Mouse (Mus musculus): ENCODE measurements around the gene Cenpt. TPM values are rescaled to one million over a fixed set of nuclear protein-coding genes. Genes with fewer than 3 reads are reported as not detected.

The Cenpt gene
- polyA plus RNA-seq, 1 experiment = 15.7 TPM

DNA sequence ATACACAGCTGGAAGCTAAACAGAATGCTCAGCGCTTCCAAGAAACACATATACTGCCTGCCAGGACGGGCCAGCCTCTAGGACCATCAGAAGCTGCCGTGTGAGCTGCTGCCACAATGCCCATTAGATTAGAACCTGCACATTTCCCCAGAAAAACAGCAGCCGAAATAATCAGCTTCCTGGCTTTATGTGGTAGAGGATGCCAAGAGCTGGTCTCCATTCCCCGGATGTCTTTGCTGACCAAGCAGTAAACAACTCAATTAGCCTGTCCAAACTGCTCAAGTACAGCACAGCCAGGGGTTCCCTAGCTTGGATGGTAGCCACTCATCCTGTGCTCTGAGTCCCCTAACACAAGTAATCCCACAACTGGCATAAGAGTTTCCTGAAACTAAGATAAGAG, 45.3 kb downstream of the Cenpt start:
- Histone ChIP-seq H3K27me3 (ENCODE audit: control insufficient read depth, insufficient read depth, low read length) (no peaks in the 10 kb centered on the region), H3K4me1 (ENCODE audit: control insufficient read depth, insufficient read depth, low read length) (no peaks in the 10 kb centered on the region), H3K36me3 (ENCODE audit: control insufficient read depth, insufficient read depth, low read length) (no peaks in the 10 kb centered on the region; the same call in 1 of the 2 replicates), H3K27ac (ENCODE audit: control insufficient read depth, insufficient read depth, low read depth, low read length) (no peak overlapping the region), H3K4me3 (ENCODE audit: control insufficient read depth, low read depth, low read length) (no peak overlapping the region)
- TF ChIP-seq CTCF (IDR thresholded peaks at IDR 0.05; ENCODE audit: control insufficient read depth, insufficient read depth, insufficient replicate concordance, low read depth, low read length) (no peak), POLR2A (IDR thresholded peaks at IDR 0.05; ENCODE audit: control insufficient read depth, low read depth, low read length) (no peak)

DNA sequence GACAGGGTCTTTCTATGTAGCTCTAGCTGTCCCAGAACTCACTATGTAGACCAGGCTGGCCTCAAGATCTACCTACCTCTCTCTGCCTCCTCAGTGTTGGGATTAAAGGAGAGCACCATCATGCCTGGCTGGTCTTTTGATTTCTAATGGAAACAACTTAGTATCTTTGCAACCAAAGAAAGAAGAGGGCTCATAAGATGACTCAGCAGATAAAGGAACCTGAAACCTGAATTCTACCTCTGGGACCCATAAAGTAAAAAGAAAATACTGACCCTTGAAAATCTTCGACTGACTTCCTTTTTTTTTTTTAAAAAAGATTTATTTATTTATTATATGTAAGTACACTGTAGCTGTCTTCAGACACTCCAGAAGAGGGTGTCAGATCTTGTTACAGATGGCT, 47.1 kb downstream of the Cenpt start:
- H3K36me3 ChIP-seq (ENCODE audit: control insufficient read depth, insufficient read depth, low read length) = no peaks in the 10 kb centered on the region; the same call in 1 of the 2 replicates
- no peaks in the 10 kb centered on the region for H3K4me1 ChIP-seq (ENCODE audit: control insufficient read depth, insufficient read depth, low read length)
- no peak overlapping the region for H3K27ac ChIP-seq (ENCODE audit: control insufficient read depth, insufficient read depth, low read depth, low read length)
- no peak for TF ChIP-seq CTCF (IDR thresholded peaks at IDR 0.05; ENCODE audit: control insufficient read depth, insufficient read depth, insufficient replicate concordance, low read depth, low read length)
- TF ChIP-seq POLR2A (IDR thresholded peaks at IDR 0.05; ENCODE audit: control insufficient read depth, low read depth, low read length) = no peak
- no peaks in the 10 kb centered on the region for H3K27me3 ChIP-seq (ENCODE audit: control insufficient read depth, insufficient read depth, low read length)
- no peak overlapping the region for H3K4me3 ChIP-seq (ENCODE audit: control insufficient read depth, low read depth, low read length)

DNA sequence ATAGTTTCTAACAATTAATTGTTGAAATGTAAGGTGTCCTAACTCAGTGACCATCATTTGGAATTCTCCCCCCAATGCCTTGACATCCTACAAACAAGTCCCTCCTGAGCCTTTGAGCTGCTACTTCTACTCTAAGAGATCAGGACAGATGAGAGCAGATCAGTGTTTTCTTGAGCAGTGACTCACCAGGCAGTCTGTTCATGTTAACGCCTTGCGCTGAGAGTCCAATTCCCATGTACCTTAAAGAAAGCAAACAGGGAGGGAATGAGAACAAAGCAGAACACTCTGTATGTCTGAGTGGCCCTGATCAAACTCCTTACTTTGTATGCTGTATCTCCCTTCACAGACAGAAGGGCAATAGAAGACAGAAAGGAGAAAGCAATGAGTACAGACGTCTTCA, 47.7 kb downstream of the Cenpt start:
- no peak overlapping the region for H3K4me3 ChIP-seq (ENCODE audit: control insufficient read depth, low read depth, low read length)
- H3K4me1 ChIP-seq (ENCODE audit: control insufficient read depth, insufficient read depth, low read length) = no peaks in the 10 kb centered on the region
- TF ChIP-seq CTCF (IDR thresholded peaks at IDR 0.05; ENCODE audit: control insufficient read depth, insufficient read depth, insufficient replicate concordance, low read depth, low read length) (no peak), POLR2A (IDR thresholded peaks at IDR 0.05; ENCODE audit: control insufficient read depth, low read depth, low read length) (no peak)
- no peaks in the 10 kb centered on the region for H3K27me3 ChIP-seq (ENCODE audit: control insufficient read depth, insufficient read depth, low read length)
- no peak overlapping the region for H3K27ac ChIP-seq (ENCODE audit: control insufficient read depth, insufficient read depth, low read depth, low read length)
- no peaks in the 10 kb centered on the region; the same call in 1 of the 2 replicates for H3K36me3 ChIP-seq (ENCODE audit: control insufficient read depth, insufficient read depth, low read length)

DNA sequence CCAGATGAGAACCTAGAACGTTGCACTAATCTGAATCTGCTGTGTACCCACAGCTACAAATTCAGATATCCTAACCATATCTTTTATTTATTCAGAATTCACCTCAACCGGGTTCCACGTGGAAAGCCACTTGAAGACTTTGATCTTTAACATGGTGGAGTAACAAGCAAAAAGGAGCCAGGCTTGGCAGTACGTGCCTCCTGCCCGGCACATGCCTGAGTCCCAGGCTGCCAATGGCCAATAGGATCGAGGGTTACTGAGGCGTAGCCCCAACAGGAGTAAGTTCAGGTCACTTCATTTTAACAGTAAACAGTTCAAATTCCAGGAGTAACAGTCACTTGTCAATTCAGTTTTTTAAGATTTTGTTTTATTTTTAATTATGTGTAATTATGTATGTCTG, 48.3 kb downstream of the Cenpt start:
- Histone ChIP-seq H3K4me3 (ENCODE audit: control insufficient read depth, low read depth, low read length) (no peak overlapping the region), H3K27me3 (ENCODE audit: control insufficient read depth, insufficient read depth, low read length) (no peaks in the 10 kb centered on the region), H3K36me3 (ENCODE audit: control insufficient read depth, insufficient read depth, low read length) (no peaks in the 10 kb centered on the region; the same call in 1 of the 2 replicates), H3K4me1 (ENCODE audit: control insufficient read depth, insufficient read depth, low read length) (no peaks in the 10 kb centered on the region; the same call in 1 of the 2 replicates), H3K27ac (ENCODE audit: control insufficient read depth, insufficient read depth, low read depth, low read length) (no peak overlapping the region)
- no peak for TF ChIP-seq CTCF (IDR thresholded peaks at IDR 0.05; ENCODE audit: control insufficient read depth, insufficient read depth, insufficient replicate concordance, low read depth, low read length)
- TF ChIP-seq POLR2A (IDR thresholded peaks at IDR 0.05; ENCODE audit: control insufficient read depth, low read depth, low read length) = no peak

DNA sequence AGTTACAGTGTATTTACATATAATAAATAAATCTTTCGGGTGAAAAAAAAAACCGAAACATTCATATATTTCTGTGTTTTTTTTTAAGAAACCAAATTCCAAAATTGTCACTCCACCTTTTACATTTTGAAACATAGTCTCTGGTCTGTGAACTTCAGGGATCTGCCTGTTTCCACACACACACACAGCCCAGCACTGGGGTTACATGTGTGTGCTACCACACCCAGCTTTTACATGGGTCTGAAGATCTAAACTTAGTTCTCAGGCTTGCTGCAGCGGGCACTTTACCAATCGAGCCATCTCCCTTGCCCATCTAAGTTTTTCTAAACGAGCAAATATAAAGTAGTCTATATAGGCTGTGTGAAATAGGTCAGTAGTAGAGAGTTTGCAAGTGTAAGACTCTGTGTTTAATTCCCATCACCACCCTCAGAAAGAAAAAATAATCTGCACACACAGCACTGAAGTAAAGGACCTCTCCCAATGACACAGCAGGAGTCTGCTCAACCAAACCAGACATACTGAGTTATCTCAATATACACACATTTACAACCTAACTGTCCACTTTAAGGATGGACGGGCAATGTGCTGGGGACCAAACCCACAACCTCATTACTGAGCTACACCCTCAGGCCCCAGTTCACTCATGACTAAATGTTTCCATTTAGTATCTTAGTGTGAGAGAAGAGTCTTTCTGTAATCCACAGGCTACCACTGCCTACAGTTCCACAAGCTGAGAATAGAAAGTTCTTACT, 51.7 kb downstream of the Cenpt start:
- Histone ChIP-seq H3K27me3 (ENCODE audit: control insufficient read depth, insufficient read depth, low read length) (no peaks in the 10 kb centered on the region), H3K36me3 (ENCODE audit: control insufficient read depth, insufficient read depth, low read length) (no peaks in the 10 kb centered on the region; the same call in 1 of the 2 replicates), H3K27ac (ENCODE audit: control insufficient read depth, insufficient read depth, low read depth, low read length) (no peak overlapping the region), H3K4me3 (ENCODE audit: control insufficient read depth, low read depth, low read length) (no peak overlapping the region), H3K4me1 (ENCODE audit: control insufficient read depth, insufficient read depth, low read length) (peaks cover 3% of the 10 kb centered on the region)
- TF ChIP-seq CTCF (IDR thresholded peaks at IDR 0.05; ENCODE audit: control insufficient read depth, insufficient read depth, insufficient replicate concordance, low read depth, low read length) (no peak), POLR2A (IDR thresholded peaks at IDR 0.05; ENCODE audit: control insufficient read depth, low read depth, low read length) (no peak)

DNA sequence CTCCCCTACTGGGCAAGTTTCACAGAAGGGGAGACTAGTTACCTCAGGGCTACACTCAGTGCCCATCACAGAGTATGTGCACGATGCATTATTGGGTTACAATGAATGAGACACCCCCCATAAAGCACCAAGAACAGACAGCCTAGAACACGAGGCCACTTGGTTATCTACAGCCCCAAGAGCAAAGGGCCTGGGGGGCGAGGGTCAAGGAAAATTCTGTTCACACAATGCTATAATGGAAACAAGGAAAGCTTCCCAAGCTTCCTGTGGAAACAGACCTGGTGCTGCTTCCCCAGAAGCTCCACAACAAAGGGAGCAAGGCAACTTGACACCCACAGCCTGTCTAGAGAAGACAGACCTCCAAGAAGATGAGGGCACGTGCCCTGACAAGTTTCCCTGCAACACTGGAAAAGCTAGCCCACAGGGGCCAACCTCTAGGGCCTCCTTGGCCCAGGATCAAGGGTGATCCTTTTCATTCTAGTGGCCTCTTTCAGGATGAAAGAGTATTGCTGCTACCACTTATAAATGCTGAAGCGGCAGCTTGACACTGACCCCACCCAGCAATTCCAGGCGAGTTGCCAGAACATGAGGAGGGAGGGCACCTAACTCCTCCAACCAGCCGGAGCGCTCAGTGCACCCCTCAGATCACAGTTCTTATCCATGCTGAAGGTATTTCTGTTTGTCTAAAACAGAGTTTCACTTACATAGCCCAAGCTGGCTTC, 53.8 kb downstream of the Cenpt start:
- no peaks in the 10 kb centered on the region for H3K27me3 ChIP-seq (ENCODE audit: control insufficient read depth, insufficient read depth, low read length)
- H3K36me3 ChIP-seq (ENCODE audit: control insufficient read depth, insufficient read depth, low read length) = no peaks in the 10 kb centered on the region; the same call in 1 of the 2 replicates
- H3K4me1 ChIP-seq (ENCODE audit: control insufficient read depth, insufficient read depth, low read length) = peaks cover 3% of the 10 kb centered on the region
- TF ChIP-seq CTCF (IDR thresholded peaks at IDR 0.05; ENCODE audit: control insufficient read depth, insufficient read depth, insufficient replicate concordance, low read depth, low read length) (no peak), POLR2A (IDR thresholded peaks at IDR 0.05; ENCODE audit: control insufficient read depth, low read depth, low read length) (no peak)
- H3K4me3 ChIP-seq (ENCODE audit: control insufficient read depth, low read depth, low read length) = no peak overlapping the region
- no peak overlapping the region for H3K27ac ChIP-seq (ENCODE audit: control insufficient read depth, insufficient read depth, low read depth, low read length)

DNA sequence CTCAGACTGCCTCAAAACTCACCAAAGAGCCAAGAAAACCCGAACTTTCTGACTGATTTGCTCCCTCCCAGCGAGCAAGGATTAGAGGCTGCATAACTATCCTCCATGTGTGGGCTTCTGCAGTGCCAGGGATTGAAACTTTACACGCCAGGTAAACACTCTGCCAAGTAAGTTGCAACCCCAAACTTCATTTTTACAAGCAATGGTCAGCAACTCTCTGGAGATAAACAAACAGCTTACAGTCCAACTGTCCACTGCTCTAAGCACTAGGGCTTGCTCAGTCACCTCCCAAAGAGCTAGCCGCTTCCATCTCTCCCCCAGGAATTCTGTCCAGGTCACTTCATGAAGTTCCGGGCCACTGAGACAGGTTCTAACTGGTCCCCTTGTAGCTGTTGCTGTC, 54.7 kb downstream of the Cenpt start:
- TF ChIP-seq POLR2A (IDR thresholded peaks at IDR 0.05; ENCODE audit: control insufficient read depth, low read depth, low read length) (no peak), CTCF (IDR thresholded peaks at IDR 0.05; ENCODE audit: control insufficient read depth, insufficient read depth, insufficient replicate concordance, low read depth, low read length) (no peak)
- Histone ChIP-seq H3K27ac (ENCODE audit: control insufficient read depth, insufficient read depth, low read depth, low read length) (no peak overlapping the region), H3K4me1 (ENCODE audit: control insufficient read depth, insufficient read depth, low read length) (peaks cover 3% of the 10 kb centered on the region), H3K4me3 (ENCODE audit: control insufficient read depth, low read depth, low read length) (no peak overlapping the region), H3K27me3 (ENCODE audit: control insufficient read depth, insufficient read depth, low read length) (no peaks in the 10 kb centered on the region), H3K36me3 (ENCODE audit: control insufficient read depth, insufficient read depth, low read length) (no peaks in the 10 kb centered on the region; the same call in 1 of the 2 replicates)

Data from testis, adult 2 months (tissue).